Mouse (Mus musculus): ENCODE data around the gene Thap3. TPM values are rescaled to one million over a fixed set of nuclear protein-coding genes. Genes with fewer than 3 reads are reported as not detected.

Gene Thap3
- total RNA-seq, 2 experiments from 2014 or later = 18.9 to 22.0 TPM

DNA sequence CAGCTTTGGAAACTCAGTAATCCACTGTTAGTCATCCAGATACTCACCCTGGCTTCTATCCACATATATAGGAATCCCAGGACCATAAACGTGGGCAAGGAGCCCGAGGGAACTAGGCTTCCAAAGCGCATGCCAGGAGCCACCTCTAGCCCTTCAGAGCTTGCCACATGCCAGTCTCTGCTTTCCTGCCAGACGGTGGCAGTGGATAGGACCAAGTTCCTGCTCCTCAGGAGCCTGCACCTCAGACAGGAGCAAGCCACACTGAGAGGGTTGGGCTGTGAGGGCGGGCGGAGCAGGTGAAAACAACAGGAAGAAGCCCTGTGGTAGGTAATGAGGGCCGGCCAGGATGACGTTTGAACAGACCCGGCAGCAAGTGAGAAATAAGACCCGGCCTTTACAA lies 2.9 kb downstream of the Thap3 start:
- no peak for DNase-seq (ENCODE audit: low spot score in 2 of 2)

DNA sequence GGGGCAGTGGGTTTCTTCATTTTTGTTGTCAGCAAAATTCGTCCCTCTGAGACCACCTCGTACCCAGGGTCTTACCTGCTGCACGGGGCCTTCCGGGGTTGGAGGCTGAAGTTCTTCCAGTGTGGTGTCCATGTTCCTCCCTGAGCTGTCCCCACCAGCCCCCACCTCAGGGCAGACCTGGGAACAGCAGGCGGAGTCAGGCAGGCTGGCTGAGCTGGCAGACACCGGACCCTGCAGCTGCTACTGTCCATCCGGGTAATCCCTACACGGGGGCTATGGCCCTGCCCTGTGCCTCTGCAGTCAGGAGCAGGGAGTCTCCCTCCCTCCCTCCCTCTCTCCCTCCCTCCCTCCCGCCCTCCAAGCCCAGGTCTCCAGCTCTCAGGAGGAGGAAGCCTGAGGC lies 5.2 kb downstream of the Thap3 start:
- DNase-seq (ENCODE audit: low spot score in 2 of 2) = no peak

DNA sequence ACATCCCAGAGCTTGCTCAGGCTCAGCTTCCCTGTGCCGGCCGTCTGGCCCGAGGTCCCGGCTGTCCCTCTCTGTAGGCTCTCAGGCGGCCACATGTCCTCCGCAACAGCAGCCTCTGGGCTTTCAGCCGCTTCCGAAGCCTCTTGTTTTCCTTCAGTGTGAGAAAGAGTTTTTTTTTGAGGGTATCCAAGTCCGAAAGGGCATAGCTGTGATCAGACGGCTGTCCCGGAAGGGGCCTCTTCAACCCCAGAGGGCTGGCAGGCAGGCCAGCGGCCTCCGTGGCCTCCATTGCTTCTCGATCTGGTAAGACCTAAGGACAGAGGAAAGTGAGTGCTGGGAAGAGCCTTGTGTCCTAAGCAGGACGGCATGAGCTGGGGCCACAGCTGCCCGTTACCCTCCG lies 5.8 kb downstream of the Thap3 start:
- DNase-seq (ENCODE audit: low spot score in 2 of 2) = no peak

DNA sequence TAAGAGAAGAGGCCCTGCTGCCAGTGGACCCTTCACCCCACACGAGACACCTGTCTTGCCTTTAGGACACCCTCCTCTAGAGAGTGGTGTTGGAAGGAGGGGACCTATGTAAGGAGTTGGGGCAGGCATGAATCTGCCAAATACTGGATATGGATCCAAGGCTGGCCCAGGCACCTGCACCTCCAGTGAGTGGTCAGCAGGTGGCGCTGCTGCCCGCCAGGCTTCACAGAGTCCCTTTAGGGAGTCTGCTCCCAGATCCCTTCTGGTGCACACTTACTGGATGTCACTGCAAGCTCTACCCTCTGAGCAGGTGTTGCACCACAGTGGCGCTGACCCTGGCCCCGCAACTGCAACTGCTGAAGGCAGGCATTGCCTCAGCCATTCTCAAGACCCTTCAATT lies 7.4 kb downstream of the Thap3 start:
- DNase-seq (ENCODE audit: low spot score in 2 of 2) = peak; percentile 85 to 88

GRCm38 (mm10) chr4:151980699-151981098 lies 8.1 kb downstream of the Thap3 start:
- DNase-seq (ENCODE audit: low spot score in 2 of 2) = no peak

DNA sequence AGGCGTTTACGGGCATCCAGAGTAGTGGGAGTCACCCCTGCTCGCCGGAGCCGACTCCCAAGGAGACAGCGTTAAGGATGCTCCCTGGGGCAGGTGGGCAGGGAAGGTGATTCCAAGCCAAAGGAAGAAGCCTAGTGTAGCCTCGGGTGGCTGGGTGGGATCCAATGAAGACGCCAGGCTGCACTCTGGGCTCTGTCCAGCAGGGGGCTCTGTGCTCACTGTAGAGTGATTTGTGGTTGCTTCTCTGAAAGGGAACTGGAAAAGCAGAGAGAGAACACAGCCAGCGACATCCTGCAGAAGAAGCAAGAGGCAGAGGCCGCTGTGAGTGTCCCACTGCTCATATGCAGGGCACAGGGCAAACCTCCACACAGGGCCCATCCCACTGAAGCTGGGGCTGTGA lies 11.0 kb downstream of the Thap3 start:
- DNase-seq (ENCODE audit: low spot score in 2 of 2) = peak; percentile 89 to 90

GRCm38 (mm10) chr4:151975441-151975840 lies 13.4 kb downstream of the Thap3 start:
- DNase-seq (ENCODE audit: low spot score in 2 of 2) = peak in 1 of 2 experiments; percentile 48

DNA sequence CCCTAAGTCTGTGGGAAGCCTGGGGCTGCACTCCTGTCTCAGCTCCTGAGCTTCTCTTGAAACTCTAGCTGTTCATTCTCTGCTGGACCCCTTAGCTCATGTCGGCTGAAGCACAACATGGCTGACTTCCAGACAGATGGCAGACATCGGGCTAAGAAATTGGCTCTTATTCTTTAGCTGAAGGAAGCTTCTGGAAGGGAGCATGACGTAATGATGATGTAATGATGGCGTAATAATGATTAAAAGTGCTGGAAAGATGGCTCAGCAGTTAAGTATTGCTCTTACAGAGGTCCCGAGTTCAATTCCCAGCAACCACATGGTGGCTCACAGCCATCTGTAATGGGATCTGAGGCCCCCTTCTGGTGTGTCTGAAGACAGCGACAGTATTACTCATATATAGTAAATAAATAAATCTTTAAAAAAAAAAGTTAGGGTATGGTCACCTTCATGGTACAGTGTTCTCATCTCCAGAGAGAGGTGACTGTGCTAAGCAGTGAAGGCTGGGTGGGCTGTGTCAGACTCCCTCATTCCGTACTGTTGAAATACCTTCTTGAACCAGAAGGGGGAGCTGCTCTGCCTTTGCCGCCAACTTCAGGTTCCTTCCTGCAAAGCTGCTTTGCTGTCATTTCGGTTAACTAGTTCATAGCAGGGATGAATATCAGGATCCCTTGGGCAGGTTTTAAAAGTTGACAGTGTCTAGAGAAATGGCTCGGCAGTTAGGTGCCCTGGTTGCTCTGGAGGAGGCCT lies 16.4 kb downstream of the Thap3 start:
- no peak for DNase-seq (ENCODE audit: low spot score in 2 of 2)

GRCm38 (mm10) chr4:151968204-151968921 lies 20.4 kb downstream of the Thap3 start:
- DNase-seq (ENCODE audit: low spot score in 2 of 2) = no peak

GRCm38 (mm10) chr4:151962817-151963216 lies 26.0 kb downstream of the Thap3 start:
- no peak for DNase-seq (ENCODE audit: low spot score in 2 of 2)

- DNase-seq (ENCODE audit: low spot score in 2 of 2) = no peak
Measured at GRCm38 (mm10) chr4:151960513-151960854, 28.3 kb downstream of the Thap3 start.

DNA sequence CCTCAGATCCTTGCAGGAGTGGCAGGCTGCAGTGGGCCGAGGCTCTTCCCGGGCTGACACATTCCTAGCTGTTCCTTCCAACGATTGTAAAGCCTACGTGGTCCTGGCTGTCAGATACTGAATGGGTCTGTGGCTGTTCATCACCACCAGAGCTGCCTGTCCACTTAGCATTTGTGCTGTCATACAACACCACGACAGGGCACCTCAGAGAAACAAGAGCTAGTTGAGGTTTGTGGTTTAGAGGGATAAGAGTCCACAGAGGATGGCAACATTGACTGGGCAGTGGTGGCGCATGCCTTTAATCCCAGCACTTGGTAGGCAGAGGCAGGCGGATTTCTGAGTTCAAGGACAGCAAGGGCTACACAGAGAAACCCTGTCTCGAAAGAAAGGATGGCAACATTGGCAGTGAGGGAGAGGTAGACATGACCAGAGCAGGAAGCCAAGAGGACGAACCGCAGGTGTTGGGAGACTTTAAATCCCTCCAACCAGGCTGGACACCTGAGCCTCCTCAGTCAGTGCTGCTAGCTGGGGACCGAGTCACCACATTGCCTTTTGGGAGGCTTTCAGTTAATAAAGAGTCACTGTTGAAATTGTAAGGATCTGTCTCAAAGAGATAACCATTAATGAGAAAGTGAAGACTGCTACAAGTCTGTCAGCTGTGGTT lies 28.8 kb downstream of the Thap3 start:
- no peak for DNase-seq (ENCODE audit: low spot score in 2 of 2)

GRCm38 (mm10) chr4:151957584-151958315 lies 31.0 kb downstream of the Thap3 start:
- no peak for DNase-seq (ENCODE audit: low spot score in 2 of 2)

DNA sequence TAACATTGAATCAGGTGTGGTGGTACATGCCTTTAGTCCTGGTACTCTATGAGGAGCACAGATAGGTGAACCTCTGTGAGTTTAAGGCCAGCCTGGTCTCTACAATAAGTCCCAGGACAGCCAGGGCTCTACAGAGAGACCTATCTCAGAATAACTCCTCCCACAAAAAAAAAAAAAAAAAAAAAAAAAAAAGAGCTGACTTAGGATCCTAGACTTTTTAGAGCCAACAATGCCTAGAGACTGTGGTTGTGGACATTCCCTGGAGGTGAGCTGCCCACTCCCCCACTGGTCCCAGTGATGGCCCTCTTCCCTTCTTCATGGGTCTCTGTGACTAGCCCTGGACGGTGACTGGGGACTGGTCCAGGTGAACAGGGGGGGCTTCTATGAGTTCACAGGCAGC lies 33.0 kb downstream of the Thap3 start:
- DNase-seq (ENCODE audit: low spot score in 2 of 2) = no peak

DNA sequence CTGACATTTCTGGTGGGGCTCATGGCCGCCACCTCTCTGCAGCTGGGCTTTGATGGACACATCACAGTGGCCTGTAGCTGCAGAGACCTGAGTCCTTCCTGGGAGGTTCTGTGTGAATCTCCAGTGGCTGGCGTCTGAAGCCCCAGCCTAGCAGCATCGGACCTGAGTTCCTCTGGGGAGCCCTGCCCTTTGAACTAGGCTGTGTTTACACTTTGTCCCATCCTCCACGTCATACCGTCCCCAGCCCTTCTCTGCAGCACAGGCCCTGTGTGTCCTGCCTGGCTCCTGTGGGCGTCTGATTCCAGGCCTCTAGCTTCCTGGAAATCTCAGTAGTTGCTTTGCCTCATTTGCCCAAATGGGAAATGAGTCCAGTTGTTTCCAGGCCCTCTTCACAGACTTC lies 35.6 kb downstream of the Thap3 start:
- no peak for DNase-seq (ENCODE audit: low spot score in 2 of 2)

- DNase-seq (ENCODE audit: low spot score in 2 of 2) = no peak
Measured at GRCm38 (mm10) chr4:151948497-151949471, 40.0 kb downstream of the Thap3 start.

- no peak for DNase-seq (ENCODE audit: low spot score in 2 of 2)
Measured at GRCm38 (mm10) chr4:151946211-151946610, 42.6 kb downstream of the Thap3 start.

DNA sequence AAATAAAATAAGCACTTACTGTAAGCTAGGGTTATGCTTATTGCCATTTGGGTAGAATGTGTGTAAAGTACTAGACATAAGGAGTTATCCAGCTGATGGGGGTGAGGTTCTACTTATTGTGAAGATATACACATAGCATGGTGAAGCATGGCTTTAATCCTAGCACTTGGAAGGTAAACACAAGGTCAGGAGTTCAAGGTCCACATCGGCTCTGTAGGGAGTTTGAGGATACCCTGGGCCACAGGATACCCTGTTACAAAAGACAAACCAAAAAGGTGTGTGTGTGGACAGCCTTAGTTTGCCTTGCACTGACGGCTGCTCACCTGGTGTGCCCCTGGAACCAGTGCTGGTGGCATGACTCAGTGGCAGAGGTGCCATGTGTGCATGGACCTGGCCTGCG lies 50.7 kb downstream of the Thap3 start:
- no peak for DNase-seq (ENCODE audit: low spot score in 2 of 2)

DNA sequence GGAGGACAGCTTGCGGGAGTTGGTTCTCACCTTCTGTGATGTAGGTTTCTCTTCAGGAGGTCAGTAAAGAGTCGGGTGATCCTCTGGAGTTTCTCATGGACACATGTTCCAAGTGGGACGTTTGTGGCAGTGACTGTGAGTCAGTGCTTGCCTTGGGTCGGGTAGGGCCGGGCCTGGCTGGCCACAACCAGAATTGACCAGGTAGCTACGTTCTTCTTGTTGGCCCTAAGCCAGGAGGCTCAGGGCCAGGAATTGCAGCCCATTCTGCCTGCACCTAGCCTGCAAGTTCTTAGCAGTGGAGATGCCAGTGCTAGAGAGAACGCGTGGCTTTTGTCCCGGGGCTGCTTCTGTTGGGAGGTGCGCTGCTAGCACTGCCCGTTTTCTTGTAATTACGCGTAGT lies 51.4 kb downstream of the Thap3 start:
- no peak for DNase-seq (ENCODE audit: low spot score in 2 of 2)

DNA sequence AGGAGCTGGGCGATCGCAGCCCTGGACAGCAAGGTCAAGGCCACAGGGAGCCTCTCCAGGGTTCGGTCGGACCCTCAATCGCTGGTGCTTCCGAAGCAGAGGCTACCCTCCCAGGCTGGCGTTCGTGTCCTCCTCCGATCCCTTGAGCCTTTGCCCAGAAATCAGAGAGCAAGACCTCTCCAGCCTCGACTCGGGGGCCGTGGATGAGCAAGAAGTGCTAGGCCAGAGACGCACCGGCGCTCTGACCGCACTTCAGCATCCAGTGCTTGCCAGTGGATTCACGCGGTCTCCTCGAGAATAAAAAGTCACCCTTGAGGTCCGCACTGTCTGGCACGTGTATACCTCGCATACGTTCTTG lies 54.6 kb downstream of the Thap3 start:
- DNase-seq (ENCODE audit: low spot score in 2 of 2) = no peak

Data from layer of hippocampus, postnatal 14 days (tissue).